Mouse (Mus musculus): Measurements from ENCODE around the gene Cd247. TPM values are rescaled to one million over a fixed set of nuclear protein-coding genes. Genes with fewer than 3 reads are reported as not detected.

Cd247 gene
- polyA plus RNA-seq, 1 experiment = 0.79 TPM

DNA sequence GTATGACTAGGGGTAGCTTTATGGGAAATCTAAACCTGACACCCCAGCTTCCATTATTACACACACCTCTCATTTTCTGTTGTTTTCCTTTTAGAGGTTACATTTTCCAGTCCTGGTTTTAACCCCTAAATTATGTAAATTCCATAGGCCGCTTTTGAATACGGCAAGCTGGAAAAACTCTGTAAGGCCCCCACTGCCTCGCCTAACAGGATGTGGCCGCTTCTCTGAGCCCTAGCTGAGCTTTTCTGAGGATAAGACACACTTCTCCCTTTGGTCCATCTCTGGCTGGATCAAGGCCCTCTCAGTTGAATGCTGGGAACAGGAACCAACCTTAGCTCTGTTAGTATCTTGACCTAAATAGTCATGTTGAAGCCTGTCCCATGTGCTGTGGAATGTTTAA lies 15.7 kb downstream of the Cd247 start:
- no peak for DNase-seq (ENCODE audit: low read depth)
- TF ChIP-seq POLR2A (IDR thresholded peaks at IDR 0.05; ENCODE audit: borderline replicate concordance, extremely low read depth, insufficient read depth, insufficient read length, poor library complexity, severe bottlenecking) (no peak), CTCF (IDR thresholded peaks at IDR 0.05; ENCODE audit: borderline replicate concordance, extremely low read depth, insufficient read depth, insufficient read length) (no peak)

DNA sequence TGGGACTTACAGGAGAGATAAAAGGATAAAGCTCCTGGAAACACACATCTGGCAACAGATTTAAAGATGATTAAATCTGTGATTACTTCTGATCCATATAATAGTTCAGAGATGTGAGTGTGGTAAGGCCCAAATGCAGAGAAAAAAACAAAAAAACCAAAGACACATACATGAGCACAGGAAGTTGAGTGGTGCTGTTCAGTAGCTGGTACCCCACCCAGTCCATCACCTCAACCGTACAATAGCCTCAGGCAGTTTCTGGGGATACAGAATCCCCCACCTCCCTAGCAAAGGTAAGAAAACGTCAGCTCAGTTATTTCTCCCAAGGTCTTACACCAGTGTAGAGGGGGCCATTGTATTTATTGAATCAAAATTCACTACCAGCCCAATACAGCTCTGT lies 22.2 kb downstream of the Cd247 start:
- no peak for DNase-seq (ENCODE audit: low read depth)
- TF ChIP-seq CTCF (IDR thresholded peaks at IDR 0.05; ENCODE audit: borderline replicate concordance, extremely low read depth, insufficient read depth, insufficient read length) (no peak), POLR2A (IDR thresholded peaks at IDR 0.05; ENCODE audit: borderline replicate concordance, extremely low read depth, insufficient read depth, insufficient read length, poor library complexity, severe bottlenecking) (no peak)

DNA sequence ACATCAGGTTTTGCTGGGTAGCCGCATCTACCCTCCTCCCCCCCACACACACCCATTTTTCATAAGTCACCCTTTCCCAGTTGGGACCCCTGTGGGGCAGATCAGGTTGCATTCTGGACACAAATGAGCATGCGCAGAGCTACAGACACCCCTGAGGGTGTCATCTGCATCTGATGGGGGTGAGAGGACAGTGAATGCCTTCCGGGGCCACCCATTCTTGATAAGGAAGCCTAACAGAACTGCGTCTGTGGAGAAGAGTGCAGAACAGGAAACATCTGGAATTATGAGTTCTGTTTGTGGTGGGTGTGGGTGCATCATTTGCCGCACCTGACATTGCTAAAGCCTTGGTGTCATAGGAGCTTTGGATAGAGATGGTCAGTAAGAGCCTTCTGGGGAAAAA lies 22.7 kb downstream of the Cd247 start:
- no peak for TF ChIP-seq CTCF (IDR thresholded peaks at IDR 0.05; ENCODE audit: borderline replicate concordance, extremely low read depth, insufficient read depth, insufficient read length)
- TF ChIP-seq POLR2A (IDR thresholded peaks at IDR 0.05; ENCODE audit: borderline replicate concordance, extremely low read depth, insufficient read depth, insufficient read length, poor library complexity, severe bottlenecking) = no peak

DNA sequence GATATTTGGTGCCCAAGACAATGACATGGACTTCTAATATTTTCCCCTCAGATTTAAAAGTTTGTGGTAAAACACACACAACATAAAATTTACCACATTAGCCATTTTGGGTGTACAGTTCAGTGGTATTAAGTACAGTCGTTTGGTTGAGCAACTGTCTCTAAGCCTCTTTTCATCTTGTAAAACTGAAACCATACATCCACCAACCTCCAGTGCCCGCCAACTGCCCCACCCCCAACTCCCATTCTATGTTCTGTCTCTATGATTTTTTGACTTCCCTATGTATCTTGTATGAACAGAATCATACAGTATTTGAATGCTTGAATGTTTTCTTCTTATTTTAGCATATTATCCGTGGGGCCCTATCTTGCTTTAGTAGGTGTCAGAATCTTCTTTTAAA lies 24.3 kb downstream of the Cd247 start:
- no peak for TF ChIP-seq CTCF (IDR thresholded peaks at IDR 0.05; ENCODE audit: borderline replicate concordance, extremely low read depth, insufficient read depth, insufficient read length)
- TF ChIP-seq POLR2A (IDR thresholded peaks at IDR 0.05; ENCODE audit: borderline replicate concordance, extremely low read depth, insufficient read depth, insufficient read length, poor library complexity, severe bottlenecking) = no peak
- DNase-seq (ENCODE audit: low read depth) = no peak

More for the DNA sequence above, 22.7 kb downstream of the Cd247 start:
- DNase-seq (ENCODE audit: low read depth) = no peak

DNA sequence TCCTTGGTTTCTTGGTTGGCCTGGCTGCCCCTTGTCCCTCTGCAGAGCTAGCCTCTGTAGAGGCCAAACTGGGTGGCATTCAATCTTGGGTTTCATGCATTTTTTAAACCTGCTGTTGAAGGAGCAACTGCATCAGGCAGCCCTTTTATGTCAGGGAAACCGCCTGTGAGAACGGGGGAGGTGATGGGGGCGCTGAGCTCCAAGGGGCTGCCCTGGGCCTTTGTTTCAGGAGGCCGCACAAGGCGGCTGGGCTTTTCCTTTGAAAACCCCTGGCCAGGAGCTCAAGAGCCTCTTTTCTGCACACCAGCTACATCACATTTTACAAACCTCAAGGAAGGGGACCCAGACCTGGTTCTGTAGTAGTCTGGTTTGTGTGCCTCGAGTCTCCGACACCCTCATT lies 25.6 kb downstream of the Cd247 start:
- DNase-seq (ENCODE audit: low read depth) = peak; percentile 89
- TF ChIP-seq POLR2A (IDR thresholded peaks at IDR 0.05; ENCODE audit: borderline replicate concordance, extremely low read depth, insufficient read depth, insufficient read length, poor library complexity, severe bottlenecking) (no peak), CTCF (IDR thresholded peaks at IDR 0.05; ENCODE audit: borderline replicate concordance, extremely low read depth, insufficient read depth, insufficient read length) (no peak)

DNA sequence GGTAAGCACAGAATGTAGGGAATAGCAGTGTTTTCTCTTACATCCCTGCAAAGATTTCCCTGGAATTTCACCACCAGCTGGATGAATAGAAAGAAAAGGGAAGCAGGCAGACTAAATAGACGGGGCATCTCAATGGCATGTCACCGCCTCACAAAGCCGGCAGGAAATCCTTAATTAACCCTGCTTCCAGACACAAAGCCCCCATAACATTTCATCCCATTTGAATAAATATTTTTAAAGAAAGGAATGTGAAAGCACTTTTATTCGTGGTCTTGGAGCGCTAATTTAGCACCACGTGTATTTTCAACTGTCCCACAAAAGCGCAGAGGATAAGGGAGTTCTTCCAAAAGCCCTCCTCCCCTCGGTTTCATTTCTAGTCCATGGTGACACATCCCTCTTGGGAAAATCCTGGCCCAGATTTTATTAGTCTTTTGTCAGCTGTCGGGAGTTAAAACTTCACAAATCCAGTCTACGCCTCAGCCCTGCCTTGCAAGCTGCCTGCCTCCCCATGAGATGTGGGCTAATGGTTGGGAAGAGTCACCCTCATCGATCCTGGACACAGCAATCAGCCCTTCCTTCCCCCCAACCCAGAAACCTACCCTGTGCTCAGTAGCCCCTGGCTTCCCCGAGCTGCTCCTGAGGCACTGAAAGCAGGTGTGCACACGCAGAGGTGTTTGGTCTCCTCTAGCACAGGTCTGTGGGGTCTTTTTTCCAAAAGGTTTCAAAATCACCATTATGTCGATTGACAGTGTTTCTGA lies 26.2 kb downstream of the Cd247 start:
- TF ChIP-seq CTCF (IDR thresholded peaks at IDR 0.05; ENCODE audit: borderline replicate concordance, extremely low read depth, insufficient read depth, insufficient read length) = no peak
- no peak for TF ChIP-seq POLR2A (IDR thresholded peaks at IDR 0.05; ENCODE audit: borderline replicate concordance, extremely low read depth, insufficient read depth, insufficient read length, poor library complexity, severe bottlenecking)
- peak; percentile 90 for DNase-seq (ENCODE audit: low read depth)

DNA sequence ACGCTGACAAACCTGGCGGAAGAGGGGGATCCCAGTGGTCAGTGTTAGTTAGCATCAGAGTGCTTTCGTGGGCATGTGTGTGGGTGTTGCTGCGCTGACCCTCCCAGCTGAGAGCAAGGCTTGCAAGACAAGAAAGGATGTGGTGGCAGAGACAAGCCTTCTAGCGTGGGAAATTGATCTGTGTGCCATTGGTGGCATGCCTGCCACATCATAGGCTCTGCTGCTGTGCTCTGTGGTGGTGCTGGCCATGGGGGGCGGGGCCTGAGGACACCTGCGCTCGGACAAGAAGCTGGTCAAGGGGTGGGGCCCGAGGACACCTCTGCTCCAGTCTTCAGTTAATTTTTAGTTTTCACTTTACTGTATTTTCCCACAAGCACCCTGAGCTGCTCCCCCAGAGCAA lies 27.9 kb downstream of the Cd247 start:
- DNase-seq (ENCODE audit: low read depth) = no peak

DNA sequence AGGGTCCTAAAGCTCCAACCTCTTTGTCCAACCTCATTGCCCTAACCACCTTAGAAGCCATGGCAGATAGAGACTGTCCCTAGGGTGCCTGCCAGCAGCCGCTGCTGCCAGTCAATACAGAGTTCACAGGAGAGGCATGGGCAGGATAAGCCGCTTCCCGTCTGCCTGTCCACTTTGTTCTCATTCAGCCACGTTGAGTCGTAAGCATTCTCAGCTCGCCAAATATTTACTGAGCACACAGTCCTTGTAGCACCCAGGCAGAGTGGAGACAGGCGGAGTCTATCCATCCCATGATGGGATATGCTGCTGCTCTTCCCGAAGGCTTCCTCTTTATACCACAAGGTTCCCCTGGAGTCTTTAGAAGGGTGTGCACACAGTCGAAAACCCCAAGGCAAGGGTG lies 28.8 kb downstream of the Cd247 start:
- no peak for DNase-seq (ENCODE audit: low read depth)
- no peak for TF ChIP-seq POLR2A (IDR thresholded peaks at IDR 0.05; ENCODE audit: borderline replicate concordance, extremely low read depth, insufficient read depth, insufficient read length, poor library complexity, severe bottlenecking)
- no peak for TF ChIP-seq CTCF (IDR thresholded peaks at IDR 0.05; ENCODE audit: borderline replicate concordance, extremely low read depth, insufficient read depth, insufficient read length)

More for the DNA sequence above, 27.9 kb downstream of the Cd247 start:
- TF ChIP-seq CTCF (IDR thresholded peaks at IDR 0.05; ENCODE audit: borderline replicate concordance, extremely low read depth, insufficient read depth, insufficient read length) = no peak
- TF ChIP-seq POLR2A (IDR thresholded peaks at IDR 0.05; ENCODE audit: borderline replicate concordance, extremely low read depth, insufficient read depth, insufficient read length, poor library complexity, severe bottlenecking) = no peak

DNA sequence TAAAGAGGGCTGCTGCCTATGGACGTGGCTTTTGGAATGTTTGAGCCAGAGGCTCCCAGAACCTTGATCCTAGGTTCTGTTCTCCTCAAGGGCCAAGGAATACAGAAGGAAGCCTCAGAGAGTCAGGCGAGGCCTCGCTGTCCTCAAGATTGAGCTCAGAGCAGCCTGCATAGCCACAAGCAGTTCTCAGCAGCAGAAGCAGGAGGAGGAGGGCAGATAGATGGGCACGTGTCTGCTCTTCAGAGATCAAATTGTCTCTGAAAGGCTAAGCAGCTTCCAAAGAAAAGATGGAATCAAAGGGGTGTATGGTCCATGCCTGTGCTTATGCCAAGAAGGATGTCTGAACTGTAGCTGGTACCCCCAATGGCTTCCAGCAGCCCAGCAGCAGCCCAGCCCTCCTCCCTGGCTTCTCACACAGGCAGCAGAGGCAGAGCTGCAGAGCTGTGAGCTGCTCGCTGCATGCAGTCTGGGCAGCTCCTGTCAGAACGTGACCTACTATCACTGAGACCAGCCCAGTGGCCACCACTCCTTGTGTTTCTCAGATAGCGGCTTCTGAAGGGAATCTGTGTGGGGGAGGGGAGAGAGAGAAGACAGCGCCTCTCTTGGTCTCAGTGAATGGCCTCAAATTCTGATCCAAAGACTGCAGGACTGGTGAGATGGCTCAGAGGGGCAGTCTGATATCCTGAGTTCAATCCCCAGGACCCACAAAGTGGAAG lies 29.8 kb downstream of the Cd247 start:
- no peak for DNase-seq (ENCODE audit: low read depth)
- TF ChIP-seq POLR2A (IDR thresholded peaks at IDR 0.05; ENCODE audit: borderline replicate concordance, extremely low read depth, insufficient read depth, insufficient read length, poor library complexity, severe bottlenecking) (no peak), CTCF (IDR thresholded peaks at IDR 0.05; ENCODE audit: borderline replicate concordance, extremely low read depth, insufficient read depth, insufficient read length) (no peak)

DNA sequence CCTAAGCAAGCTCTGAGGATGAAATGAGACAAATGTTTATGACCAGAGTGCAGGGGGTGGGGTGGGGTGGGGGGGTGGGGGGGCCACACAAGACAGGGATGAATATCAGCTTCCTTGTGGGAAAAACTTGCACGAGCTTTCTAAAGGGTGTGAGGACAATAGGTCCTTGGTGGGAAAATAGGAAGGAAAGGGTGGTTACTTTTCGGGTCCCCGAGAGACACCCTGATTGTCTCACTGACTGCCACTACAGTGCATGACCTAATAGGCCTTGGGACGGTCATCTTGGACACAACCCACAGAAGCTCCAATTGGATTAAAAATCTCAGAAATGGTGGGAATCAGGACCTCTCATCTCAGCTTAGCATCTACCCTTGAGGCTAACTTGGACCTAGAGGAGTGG lies 30.7 kb downstream of the Cd247 start:
- no peak for DNase-seq (ENCODE audit: low read depth)
- TF ChIP-seq CTCF (IDR thresholded peaks at IDR 0.05; ENCODE audit: borderline replicate concordance, extremely low read depth, insufficient read depth, insufficient read length) (no peak), POLR2A (IDR thresholded peaks at IDR 0.05; ENCODE audit: borderline replicate concordance, extremely low read depth, insufficient read depth, insufficient read length, poor library complexity, severe bottlenecking) (no peak)

DNA sequence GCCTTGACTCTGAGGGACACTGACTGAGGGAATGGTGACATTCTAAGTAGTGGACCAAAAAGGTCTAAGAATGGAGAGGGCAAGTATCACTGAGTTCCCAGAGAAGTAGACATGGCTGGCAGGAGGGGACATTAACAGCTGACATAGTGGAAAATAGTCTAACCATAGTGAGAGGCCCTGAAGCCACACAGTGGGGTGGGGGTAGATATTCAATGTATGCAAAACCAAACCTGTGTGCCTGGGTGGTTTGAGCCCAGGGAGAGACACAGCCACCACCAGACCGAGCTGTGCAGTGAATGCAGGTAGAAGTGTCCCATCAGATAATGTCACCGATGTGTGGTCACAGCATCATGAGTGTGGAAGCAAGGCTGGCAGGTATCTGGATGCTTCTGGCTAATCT lies 33.5 kb downstream of the Cd247 start:
- DNase-seq (ENCODE audit: low read depth) = no peak
- TF ChIP-seq CTCF (IDR thresholded peaks at IDR 0.05; ENCODE audit: borderline replicate concordance, extremely low read depth, insufficient read depth, insufficient read length) (no peak), POLR2A (IDR thresholded peaks at IDR 0.05; ENCODE audit: borderline replicate concordance, extremely low read depth, insufficient read depth, insufficient read length, poor library complexity, severe bottlenecking) (no peak)

DNA sequence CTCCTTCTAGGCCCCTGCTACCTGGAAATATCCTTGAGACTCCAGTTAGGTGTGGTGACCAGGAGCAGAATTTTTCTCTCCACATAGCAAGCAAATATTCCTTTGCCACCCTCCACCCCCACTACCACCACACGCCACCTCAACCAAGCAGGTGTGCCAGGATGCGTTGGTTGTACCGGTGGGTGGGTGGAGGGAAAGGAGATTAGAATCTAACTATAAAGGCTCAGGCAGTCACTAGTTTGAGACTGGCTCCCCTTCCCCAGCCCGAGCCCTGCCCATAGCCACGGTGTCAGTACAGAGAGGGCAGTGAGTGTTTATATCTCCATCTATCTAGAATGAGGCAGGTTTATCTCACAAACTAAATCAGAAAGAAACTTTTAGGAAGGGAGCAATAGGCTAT lies 39.7 kb downstream of the Cd247 start:
- no peak for DNase-seq (ENCODE audit: low read depth)
- TF ChIP-seq CTCF (IDR thresholded peaks at IDR 0.05; ENCODE audit: borderline replicate concordance, extremely low read depth, insufficient read depth, insufficient read length) (no peak), POLR2A (IDR thresholded peaks at IDR 0.05; ENCODE audit: borderline replicate concordance, extremely low read depth, insufficient read depth, insufficient read length, poor library complexity, severe bottlenecking) (no peak)
